Mouse (Mus musculus) layer of hippocampus, adult 9-11 months (tissue): ENCODE data around the gene Hip1r.

ENCODE experiments used
- DNase-seq: peaks from one replicate; pipeline ENCODE4 v3.0.0; 2022

Gene Hip1r

GRCm38 (mm10) chr5:124019348-124020216 is 46.2 kb downstream of the Hip1r start:
- DNase-seq, result peak; percentile 94

- DNase-seq, result no peak
Measured at GRCm38 (mm10) chr5:124021148-124021547, 47.7 kb downstream of the Hip1r start.

- no peak for DNase-seq
Measured at GRCm38 (mm10) chr5:124021701-124022100, 48.3 kb downstream of the Hip1r start.

- DNase-seq, result no peak
Measured at GRCm38 (mm10) chr5:124022365-124022764, 48.9 kb downstream of the Hip1r start.

- no peak for DNase-seq
Measured at GRCm38 (mm10) chr5:124024677-124025076, 51.2 kb downstream of the Hip1r start.

- DNase-seq, result no peak
Measured at GRCm38 (mm10) chr5:124025146-124025545, 51.7 kb downstream of the Hip1r start.

GRCm38 (mm10) chr5:124025587-124026441 is 52.4 kb downstream of the Hip1r start:
- DNase-seq, result no peak

- DNase-seq, result no peak
Measured at GRCm38 (mm10) chr5:124026568-124026967, 53.1 kb downstream of the Hip1r start.

GRCm38 (mm10) chr5:124027702-124028470 is 54.5 kb downstream of the Hip1r start:
- no peak for DNase-seq

- no peak for DNase-seq
Measured at GRCm38 (mm10) chr5:124028680-124029079, 55.3 kb downstream of the Hip1r start.

- DNase-seq, result no peak
Measured at GRCm38 (mm10) chr5:124029220-124030035, 56.0 kb downstream of the Hip1r start.

- DNase-seq, result no peak
Measured at GRCm38 (mm10) chr5:124030386-124031067, 57.1 kb downstream of the Hip1r start.

GRCm38 (mm10) chr5:124031068-124031955 is 57.9 kb downstream of the Hip1r start:
- DNase-seq, result no peak

GRCm38 (mm10) chr5:124032001-124032508 is 58.6 kb downstream of the Hip1r start, which contains the start of gene Vps37b:
Gene Vps37b, minus strand, starts transcription at chr5:124032270.
- DNase-seq, result peak; percentile 91

- DNase-seq, result no peak
Measured at GRCm38 (mm10) chr5:124034471-124034870, 61.0 kb downstream of the Hip1r start.

GRCm38 (mm10) chr5:124035406-124035805 is 62.0 kb downstream of the Hip1r start:
- DNase-seq, result no peak

- DNase-seq, result no peak
Measured at GRCm38 (mm10) chr5:124035806-124036205, 62.4 kb downstream of the Hip1r start.

GRCm38 (mm10) chr5:124036341-124036740 is 62.9 kb downstream of the Hip1r start:
- DNase-seq, result no peak

- no peak for DNase-seq
Measured at GRCm38 (mm10) chr5:124036836-124037235, 63.4 kb downstream of the Hip1r start.

- no peak for DNase-seq
Measured at GRCm38 (mm10) chr5:124039602-124040001, 66.2 kb downstream of the Hip1r start.
